Mouse (Mus musculus) lung, postnatal 0 days (tissue): Measurements from ENCODE around the gene Gpc6.

Experiments used
- CTCF ChIP-seq: IDR thresholded peaks from 2 replicates; pipeline ENCODE4 v1.5.1; 2016; ENCODE audit warnings: antibody characterized with exemption, mild to moderate bottlenecking
- EP300 ChIP-seq: IDR thresholded peaks from 2 replicates; pipeline ENCODE4 v1.6.1; 2016; ENCODE audit warnings: antibody characterized with exemption, mild to moderate bottlenecking, control low read depth

DNA sequence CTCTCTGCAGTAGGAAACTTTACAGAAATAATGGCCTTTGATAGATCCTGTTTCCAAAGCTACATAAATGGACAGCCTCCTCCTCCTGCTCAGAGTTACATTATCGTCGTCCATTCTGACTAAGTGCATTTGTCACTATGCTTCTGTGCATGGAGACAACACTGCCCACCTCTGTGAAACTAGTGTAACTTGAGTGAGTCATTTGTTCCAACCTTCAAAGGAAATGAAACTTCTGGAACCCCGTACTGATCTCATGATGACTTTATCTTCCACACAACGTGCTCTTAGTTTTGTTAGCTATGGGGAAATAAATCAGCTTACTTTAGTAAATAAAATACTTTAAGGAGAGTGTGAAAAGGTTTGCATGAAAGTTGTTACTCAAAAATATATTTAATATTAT is 50.1 kb downstream of the Gpc6 start:
- TF ChIP-seq CTCF = no peak
- TF ChIP-seq EP300 = no peak
